Mouse (Mus musculus): ENCODE data around the gene Dnajb9. TPM values are rescaled to one million over a fixed set of nuclear protein-coding genes. Genes with fewer than 3 reads are reported as not detected.

Gene Dnajb9
- polyA plus RNA-seq, 1 experiment from 2014 or later: 33.0 TPM

GRCm38 (mm10) chr12:44197873-44198525 lies 12.1 kb downstream of the Dnajb9 start:
- Histone ChIP-seq H3K9me3 (replicated peaks) (no peaks in the 10 kb centered on the region), H3K27ac (replicated peaks) (no peak overlapping the region), H3K9ac (replicated peaks) (no peak overlapping the region), H3K4me1 (no peaks in the 10 kb centered on the region), H3K4me3 (replicated peaks) (no peak overlapping the region), H3K4me2 (no peak overlapping the region), H3K36me3 (no peaks in the 10 kb centered on the region; the same call in 1 of the 2 replicates), H3K27me3 (replicated peaks) (no peaks in the 10 kb centered on the region)
- no peak for ATAC-seq (ENCODE audit: low FRiP score)
- WGBS: 51% methylated on average over 4 of the region's 4 CpGs

GRCm38 (mm10) chr12:44181081-44181982 lies 28.8 kb downstream of the Dnajb9 start:
- H3K4me3 ChIP-seq (replicated peaks): no peak overlapping the region
- no peaks in the 10 kb centered on the region for H3K36me3 ChIP-seq
- H3K4me1 ChIP-seq: peaks cover 7% of the 10 kb centered on the region
- 0 out of 2 replicates have a peak overlapping the region, but pooled peaks have one; percentile 30 for H3K9ac ChIP-seq (replicated peaks)
- no peaks in the 10 kb centered on the region for H3K9me3 ChIP-seq (replicated peaks)
- WGBS: 30% methylated on average over 9 of the region's 9 CpGs
- peak overlapping the region; percentile 37 for H3K4me2 ChIP-seq
- ATAC-seq (ENCODE audit: low FRiP score): peak; percentile 92
- H3K27ac ChIP-seq (replicated peaks): no peak overlapping the region
- H3K27me3 ChIP-seq (replicated peaks): no peaks in the 10 kb centered on the region

- 43% methylated on average over 2 of the region's 2 CpGs for WGBS
- H3K36me3 ChIP-seq: no peaks in the 10 kb centered on the region
- H3K9me3 ChIP-seq (replicated peaks): no peaks in the 10 kb centered on the region
- no peaks in the 10 kb centered on the region for H3K27me3 ChIP-seq (replicated peaks)
- H3K4me1 ChIP-seq: peaks cover 10% of the 10 kb centered on the region
- H3K27ac ChIP-seq (replicated peaks): no peak overlapping the region
- 0 out of 2 replicates have a peak overlapping the region, but pooled peaks have one; percentile 27 for H3K4me2 ChIP-seq
- no peak overlapping the region for H3K9ac ChIP-seq (replicated peaks)
- no peak for ATAC-seq (ENCODE audit: low FRiP score)
- H3K4me3 ChIP-seq (replicated peaks): no peak overlapping the region
Measured at GRCm38 (mm10) chr12:44177038-44177355, 33.1 kb downstream of the Dnajb9 start.

- no peak for ATAC-seq (ENCODE audit: low FRiP score)
- Histone ChIP-seq H3K4me2 (peak overlapping the region; percentile 27; the same call in 1 of the 2 replicates), H3K27me3 (replicated peaks) (no peaks in the 10 kb centered on the region), H3K4me3 (replicated peaks) (no peak overlapping the region), H3K4me1 (peaks cover 10% of the 10 kb centered on the region), H3K36me3 (no peaks in the 10 kb centered on the region), H3K27ac (replicated peaks) (no peak overlapping the region), H3K9ac (replicated peaks) (no peak overlapping the region), H3K9me3 (replicated peaks) (no peaks in the 10 kb centered on the region)
- 40% methylated on average over 10 of the region's 10 CpGs for WGBS
Measured at GRCm38 (mm10) chr12:44176331-44177037, 33.6 kb downstream of the Dnajb9 start.

GRCm38 (mm10) chr12:44166949-44167348 lies 43.2 kb downstream of the Dnajb9 start:
- peak; percentile 59; the same call in 1 of the 2 replicates for ATAC-seq (ENCODE audit: low FRiP score)
- Histone ChIP-seq H3K27ac (replicated peaks) (no peak overlapping the region), H3K27me3 (replicated peaks) (no peaks in the 10 kb centered on the region), H3K9ac (replicated peaks) (no peak overlapping the region), H3K4me3 (replicated peaks) (no peak overlapping the region), H3K9me3 (replicated peaks) (no peaks in the 10 kb centered on the region), H3K4me2 (no peak overlapping the region), H3K4me1 (no peaks in the 10 kb centered on the region), H3K36me3 (no peaks in the 10 kb centered on the region)

- no peak for ATAC-seq (ENCODE audit: low FRiP score)
- no peak overlapping the region for H3K4me3 ChIP-seq (replicated peaks)
- H3K4me2 ChIP-seq: no peak overlapping the region
- H3K27me3 ChIP-seq (replicated peaks): no peaks in the 10 kb centered on the region
- H3K27ac ChIP-seq (replicated peaks): no peak overlapping the region
- no peaks in the 10 kb centered on the region for H3K9me3 ChIP-seq (replicated peaks)
- 82% methylated on average over 1 of the region's 1 CpGs for WGBS
- no peaks in the 10 kb centered on the region for H3K4me1 ChIP-seq
- no peaks in the 10 kb centered on the region for H3K36me3 ChIP-seq
- no peak overlapping the region for H3K9ac ChIP-seq (replicated peaks)
Measured at GRCm38 (mm10) chr12:44159349-44159748, 50.8 kb downstream of the Dnajb9 start.

Small RNA genes within 50 kb of the gene (microRNA-seq; reads per million reads assigned to microRNA genes)
- gene Mir5627: not detected

Other genes starting within 250 kb of the Dnajb9 start
- 120 and 133 TPM in 2 replicates for gene Pnpla8, start 11.0 kb upstream of the Dnajb9 start, polyA plus RNA-seq (2015; fragmentation: Nextera tagmentation; extraction: Ambion mirVana)
- gene Nrcam, start 118.6 kb upstream of the Dnajb9 start, polyA plus RNA-seq (2015; fragmentation: Nextera tagmentation; extraction: Ambion mirVana): 91.5 and 102 TPM in 2 replicates

Data from neural tube, embryonic 15.5 days (tissue).